Mouse (Mus musculus) spleen, adult 2 months (tissue): ENCODE results near the gene Kcnj14. TPM values are rescaled to one million over a fixed set of nuclear protein-coding genes. Genes with fewer than 3 reads are reported as not detected.
A peak's percentile ranks its signal among the peaks of the same experiment; 100 is the strongest.

Source experiments
- DNase-seq, 2 experiments: peaks; one replicate each; pipeline versions ENCODE4 v3.0.0 to v3.0.0-alpha.2; 2012 to 2021; ENCODE audit warnings: low spot score in 2 of 2, low read depth in 1 of 2
- H3K27ac ChIP-seq: fragments of 200-500 bp; 2 replicates; pipeline ENCODE4 v1.5.1; 2012; ENCODE audit warnings: low read length, inconsistent platforms; ENCODE audit not compliant: insufficient read depth
- H3K27me3 ChIP-seq: fragments of 200-500 bp; 2 replicates; pipeline ENCODE4 v1.6.1; 2012; ENCODE audit warnings: mild to moderate bottlenecking, moderate library complexity, low read length, inconsistent platforms; ENCODE audit not compliant: control insufficient read depth, insufficient read depth
- H3K36me3 ChIP-seq: fragments of 200-500 bp; 2 replicates; pipeline ENCODE4 v1.6.1; 2012; ENCODE audit warnings: mild to moderate bottlenecking, low read length, inconsistent platforms; ENCODE audit not compliant: control insufficient read depth, insufficient read depth
- H3K4me1 ChIP-seq: fragments of 200-500 bp; 2 replicates; pipeline ENCODE4 v1.6.1; 2011; ENCODE audit warnings: inconsistent platforms; ENCODE audit not compliant: control insufficient read depth, insufficient read depth, insufficient read length
- H3K4me3 ChIP-seq: fragments of 200-500 bp; 2 replicates; pipeline ENCODE4 v1.5.1; 2011; ENCODE audit warnings: mild to moderate bottlenecking, inconsistent platforms; ENCODE audit not compliant: insufficient read depth, insufficient read length; ENCODE audit errors: extremely low read depth
- CTCF ChIP-seq: fragments of 200-500 bp; IDR thresholded peaks from 2 replicates; pipeline ENCODE4 v1.5.1; 2011; ENCODE audit warnings: mild to moderate bottlenecking, inconsistent platforms; ENCODE audit not compliant: insufficient read depth, insufficient read length, insufficient replicate concordance; ENCODE audit errors: extremely low read depth
- POLR2A ChIP-seq: fragments of 200-500 bp; IDR thresholded peaks from 2 replicates; pipeline ENCODE4 v1.6.1; 2011; ENCODE audit warnings: low read depth, low read length, inconsistent platforms
- WGBS: fragments of 180-500 bp; shearing (Covaris S2); methylation state at CpG from one replicate; pipeline ENCODE4 v1.1.7; 2018; 5-methylcytosine and 5-hydroxymethylcytosine counted together
- polyA plus RNA-seq: library from polyadenylated mRNA; depleted of rRNA; stranded (reverse); fragments of >200 nt; gene quantifications from 2 replicates; pipeline ENCODE4 v1.2.3, GENCODE M21; 2012

The Kcnj14 gene
- polyA plus RNA-seq, 1 experiment = not detected

DNA sequence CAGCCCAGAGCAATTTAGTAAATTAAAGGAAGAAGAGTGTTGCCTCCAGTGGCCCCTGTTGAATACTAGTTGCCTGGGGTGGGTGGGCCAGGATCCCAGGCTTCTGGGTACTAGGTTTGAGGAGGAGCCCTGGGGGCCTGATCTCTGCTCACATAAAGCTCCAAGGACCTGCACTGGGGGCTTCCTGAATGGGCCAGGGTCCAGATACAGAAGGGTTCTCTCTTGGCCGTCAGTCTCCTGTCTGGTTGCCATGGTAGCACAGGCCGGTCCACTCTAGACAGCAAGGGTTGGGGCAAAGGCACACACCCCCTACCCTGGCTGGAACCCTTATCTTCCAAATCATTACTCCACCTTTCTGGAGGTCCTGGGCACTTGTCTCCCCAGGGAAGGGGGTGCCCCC lies 43.3 kb upstream of the Kcnj14 start:
- peaks cover 14% of the 10 kb centered on the region for H3K4me1 ChIP-seq
- H3K27me3 ChIP-seq = peaks cover 16% of the 10 kb centered on the region
- WGBS = 90% methylated on average over 2 of the region's 2 CpGs
- no peak overlapping the region for H3K4me3 ChIP-seq
- no peak for DNase-seq
- H3K36me3 ChIP-seq = no peaks in the 10 kb centered on the region
- TF ChIP-seq CTCF (no peak), POLR2A (no peak)
- no peak overlapping the region for H3K27ac ChIP-seq

DNA sequence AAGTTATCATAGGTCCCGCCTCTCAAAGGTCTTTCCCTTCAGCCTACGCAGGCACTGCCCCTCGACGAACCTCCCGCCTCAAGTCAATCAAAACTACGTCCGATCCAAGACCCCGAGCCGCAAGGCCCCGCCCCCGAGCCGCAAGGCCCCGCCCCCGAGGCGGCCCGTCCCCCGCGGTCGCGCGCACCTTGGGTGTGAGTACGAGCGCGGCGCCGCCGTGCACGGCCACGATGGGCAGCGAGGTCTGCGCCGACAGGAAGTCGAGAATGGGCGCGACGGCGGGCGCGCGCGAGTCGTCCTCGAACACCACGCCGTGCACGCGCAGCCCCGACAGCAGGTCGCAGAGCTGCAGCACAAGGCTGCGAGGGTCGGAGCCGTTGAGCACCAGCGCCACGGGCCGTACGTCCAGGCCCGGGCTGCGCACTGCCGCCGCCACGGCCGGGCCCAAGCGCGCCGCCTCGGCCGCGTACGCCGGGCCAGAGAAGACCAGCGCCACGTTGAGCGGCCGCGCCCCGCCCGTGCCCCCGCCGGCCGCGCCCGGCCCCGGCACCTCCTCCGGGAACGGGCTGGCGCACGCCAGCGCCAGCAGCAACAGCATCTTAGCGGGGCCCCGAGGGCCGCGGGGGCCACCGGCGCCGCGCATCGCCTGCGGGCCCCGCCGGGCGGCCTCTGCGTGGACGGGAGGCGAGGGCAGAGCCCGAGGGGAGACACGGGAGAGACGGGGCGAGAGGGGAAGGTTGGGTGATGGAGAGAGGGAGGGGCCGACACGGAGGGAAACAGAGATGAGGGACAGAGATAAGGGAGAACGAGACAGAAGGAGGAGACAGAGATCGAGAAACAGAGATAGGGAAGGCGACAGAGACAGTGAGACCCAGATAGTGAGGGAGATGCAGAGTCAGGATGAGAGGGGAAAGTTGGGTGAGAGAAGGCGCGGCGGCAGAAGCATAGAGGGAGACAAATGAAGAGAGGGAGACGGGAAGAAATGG lies 41.6 kb upstream of the Kcnj14 start:
- Histone ChIP-seq H3K36me3 (no peaks in the 10 kb centered on the region), H3K27me3 (peaks cover 16% of the 10 kb centered on the region), H3K4me1 (peaks cover 14% of the 10 kb centered on the region), H3K27ac (peak overlapping the region; percentile 54; the same call in 1 of the 2 replicates), H3K4me3 (peak overlapping the region; percentile 79)
- TF ChIP-seq CTCF (no peak), POLR2A (peak; percentile 29)
- DNase-seq = peak; percentile 75 to 93
- 2% methylated on average over 109 of the region's 117 CpGs for WGBS

- peaks cover 11% of the 10 kb centered on the region for H3K4me1 ChIP-seq
- H3K36me3 ChIP-seq = no peaks in the 10 kb centered on the region
- H3K27ac ChIP-seq = no peak overlapping the region
- no peak for DNase-seq
- WGBS = 68% methylated on average over 3 of the region's 3 CpGs
- no peak overlapping the region for H3K4me3 ChIP-seq
- peaks cover 5% of the 10 kb centered on the region; the same call in 1 of the 2 replicates for H3K27me3 ChIP-seq
- no peak for TF ChIP-seq POLR2A
- TF ChIP-seq CTCF = no peak
These were observed 39.9 kb upstream of the Kcnj14 start for GRCm38 (mm10) chr7:45864435-45864834.

GRCm38 (mm10) chr7:45862804-45863203 lies 38.2 kb upstream of the Kcnj14 start:
- no peak for DNase-seq
- Histone ChIP-seq H3K27ac (no peak overlapping the region), H3K4me1 (peaks cover 11% of the 10 kb centered on the region), H3K4me3 (no peak overlapping the region), H3K36me3 (no peaks in the 10 kb centered on the region), H3K27me3 (peaks cover 2% of the 10 kb centered on the region; the same call in 1 of the 2 replicates)
- TF ChIP-seq POLR2A = no peak
- no peak for TF ChIP-seq CTCF
- 89% methylated on average over 7 of the region's 7 CpGs for WGBS

DNA sequence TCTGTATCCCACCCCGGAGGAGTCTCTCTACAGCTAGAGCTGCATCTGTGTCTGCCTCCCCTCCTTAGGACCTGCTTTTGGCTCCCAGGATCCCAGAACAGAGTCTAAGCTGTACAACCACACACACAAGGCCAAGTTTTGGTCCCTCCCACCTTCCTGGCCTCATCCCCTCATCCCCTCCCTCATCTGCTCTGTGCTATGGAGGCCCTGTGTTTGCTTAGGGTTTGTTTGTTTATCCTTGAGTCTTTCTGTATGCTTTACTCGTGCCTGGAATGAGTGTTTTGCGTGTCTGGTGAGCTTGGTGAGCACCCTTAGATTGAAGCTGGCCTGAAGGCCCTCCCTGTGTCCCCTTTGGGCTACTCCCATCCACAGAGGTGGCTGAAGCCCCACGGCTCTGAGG lies 34.4 kb upstream of the Kcnj14 start:
- H3K27ac ChIP-seq = no peak overlapping the region
- TF ChIP-seq POLR2A = no peak
- no peak for TF ChIP-seq CTCF
- 70% methylated on average over 4 of the region's 4 CpGs for WGBS
- no peaks in the 10 kb centered on the region for H3K36me3 ChIP-seq
- H3K27me3 ChIP-seq = peaks cover 7% of the 10 kb centered on the region; the same call in 1 of the 2 replicates
- H3K4me1 ChIP-seq = no peaks in the 10 kb centered on the region
- no peak overlapping the region for H3K4me3 ChIP-seq
- no peak for DNase-seq

GRCm38 (mm10) chr7:45856950-45857901 lies 32.6 kb upstream of the Kcnj14 start:
- peak overlapping the region; percentile 23; the same call in 1 of the 2 replicates for H3K4me3 ChIP-seq
- DNase-seq = no peak
- TF ChIP-seq CTCF (no peak), POLR2A (no peak)
- H3K27ac ChIP-seq = no peak overlapping the region
- WGBS = 11% methylated on average over 30 of the region's 30 CpGs
- H3K36me3 ChIP-seq = no peaks in the 10 kb centered on the region
- H3K27me3 ChIP-seq = peaks cover 7% of the 10 kb centered on the region; the same call in 1 of the 2 replicates
- H3K4me1 ChIP-seq = no peaks in the 10 kb centered on the region
